Mouse (Mus musculus): ENCODE measurements around the gene Wdr89.

GRCm38 (mm10) chr12:75598988-75599387 is 70.3 kb downstream of the Wdr89 start:
- TF ChIP-seq MYC (IDR thresholded peaks at IDR 0.05; ENCODE audit: low read depth, low read length) (no peak), MAZ (IDR thresholded peaks at IDR 0.05; ENCODE audit: low read depth, low read length) (no peak), ZNF384 (IDR thresholded peaks at IDR 0.05; ENCODE audit: low read depth, low read length) (no peak), CTCF (conservative IDR thresholded peaks at IDR 0.05 in 1 of 2, IDR thresholded peaks at IDR 0.05 in 1 of 2; ENCODE audit: low read depth in 2 of 2, low read length in 2 of 2) (no peak), EP300 (IDR thresholded peaks at IDR 0.05; ENCODE audit: low read length) (no peak), POLR2A (IDR thresholded peaks at IDR 0.05; ENCODE audit: low read depth, low read length) (no peak), USF1 (IDR thresholded peaks at IDR 0.05; ENCODE audit: low read depth, low read length) (no peak), JUND (conservative IDR thresholded peaks at IDR 0.05; ENCODE audit: low read depth, low read length) (no peak), MAX (IDR thresholded peaks at IDR 0.05; ENCODE audit: low read length) (no peak)

All from CH12.LX (cell line).